Mouse (Mus musculus): ENCODE measurements around the gene Cadm3.

The Cadm3 gene

GRCm38 (mm10) chr1:173367356-173368046 is at the start of gene Cadm3:
Gene Cadm3, minus strand, starts transcription at chr1:173367695.
- DNase-seq (ENCODE audit: low read depth, low spot score), result peak; percentile 18

- no peak for DNase-seq (ENCODE audit: low read depth, low spot score)
Measured at GRCm38 (mm10) chr1:173414631-173415030, 47.1 kb upstream of the Cadm3 start.

- no peak for DNase-seq (ENCODE audit: low read depth, low spot score)
Measured at GRCm38 (mm10) chr1:173411863-173412262, 44.4 kb upstream of the Cadm3 start.

GRCm38 (mm10) chr1:173409066-173409465 is 41.6 kb upstream of the Cadm3 start:
- DNase-seq (ENCODE audit: low read depth, low spot score), result no peak

- DNase-seq (ENCODE audit: low read depth, low spot score), result no peak
Measured at GRCm38 (mm10) chr1:173404696-173405309, 37.3 kb upstream of the Cadm3 start.

GRCm38 (mm10) chr1:173398323-173398970 is 31.0 kb upstream of the Cadm3 start:
- DNase-seq (ENCODE audit: low read depth, low spot score), result peak; percentile 53

GRCm38 (mm10) chr1:173391754-173392153 is 24.3 kb upstream of the Cadm3 start:
- DNase-seq (ENCODE audit: low read depth, low spot score), result no peak

GRCm38 (mm10) chr1:173389901-173390401 is 22.5 kb upstream of the Cadm3 start:
- DNase-seq (ENCODE audit: low read depth, low spot score), result peak; percentile 88

- no peak for DNase-seq (ENCODE audit: low read depth, low spot score)
Measured at GRCm38 (mm10) chr1:173389431-173389830, 21.9 kb upstream of the Cadm3 start.

GRCm38 (mm10) chr1:173381436-173381835 is 13.9 kb upstream of the Cadm3 start:
- no peak for DNase-seq (ENCODE audit: low read depth, low spot score)

- peak; percentile 62 for DNase-seq (ENCODE audit: low read depth, low spot score)
Measured at GRCm38 (mm10) chr1:173377380-173378112, 10.1 kb upstream of the Cadm3 start.

- no peak for DNase-seq (ENCODE audit: low read depth, low spot score)
Measured at GRCm38 (mm10) chr1:173374020-173374419, 6.5 kb upstream of the Cadm3 start.

GRCm38 (mm10) chr1:173371586-173371985 is 4.1 kb upstream of the Cadm3 start:
- no peak for DNase-seq (ENCODE audit: low read depth, low spot score)

GRCm38 (mm10) chr1:173370456-173370855 is 3.0 kb upstream of the Cadm3 start:
- DNase-seq (ENCODE audit: low read depth, low spot score), result no peak

- DNase-seq (ENCODE audit: low read depth, low spot score), result no peak
Measured at GRCm38 (mm10) chr1:173369611-173370010, 2.1 kb upstream of the Cadm3 start.

- DNase-seq (ENCODE audit: low read depth, low spot score), result peak; percentile 33
Measured at GRCm38 (mm10) chr1:173366701-173367355, 667 bp downstream of the Cadm3 start.

GRCm38 (mm10) chr1:173365970-173366409 is 1.5 kb downstream of the Cadm3 start:
- DNase-seq (ENCODE audit: low read depth, low spot score), result peak; percentile 34

- no peak for DNase-seq (ENCODE audit: low read depth, low spot score)
Measured at GRCm38 (mm10) chr1:173364125-173364800, 3.2 kb downstream of the Cadm3 start.

- no peak for DNase-seq (ENCODE audit: low read depth, low spot score)
Measured at GRCm38 (mm10) chr1:173363436-173363835, 4.1 kb downstream of the Cadm3 start.

GRCm38 (mm10) chr1:173361651-173362050 is 5.8 kb downstream of the Cadm3 start:
- DNase-seq (ENCODE audit: low read depth, low spot score), result peak; percentile 85
